Mouse (Mus musculus): ENCODE results near the gene Fads3.

The Fads3 gene

DNA sequence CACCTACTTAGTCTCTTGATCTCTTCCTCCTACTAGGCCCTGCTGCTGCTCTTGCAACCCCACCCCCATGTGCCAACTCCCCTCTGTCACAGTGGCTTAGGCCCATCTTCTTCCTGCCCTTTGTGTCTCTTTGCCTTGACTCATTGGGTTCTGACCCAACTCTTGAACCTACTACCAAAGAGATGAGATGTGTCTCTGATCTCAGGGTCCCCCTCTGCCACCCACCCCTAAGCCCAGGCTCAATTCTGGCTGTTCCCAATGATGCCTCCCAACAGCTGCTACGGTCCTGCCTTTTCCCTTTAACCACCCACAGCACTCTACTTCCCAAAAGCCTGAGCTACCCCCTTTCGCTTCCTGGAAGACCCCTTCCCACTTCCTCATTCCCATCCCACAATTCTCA is 19.4 kb upstream of the Fads3 start:
- DNase-seq (ENCODE audit: low spot score): no peak

DNA sequence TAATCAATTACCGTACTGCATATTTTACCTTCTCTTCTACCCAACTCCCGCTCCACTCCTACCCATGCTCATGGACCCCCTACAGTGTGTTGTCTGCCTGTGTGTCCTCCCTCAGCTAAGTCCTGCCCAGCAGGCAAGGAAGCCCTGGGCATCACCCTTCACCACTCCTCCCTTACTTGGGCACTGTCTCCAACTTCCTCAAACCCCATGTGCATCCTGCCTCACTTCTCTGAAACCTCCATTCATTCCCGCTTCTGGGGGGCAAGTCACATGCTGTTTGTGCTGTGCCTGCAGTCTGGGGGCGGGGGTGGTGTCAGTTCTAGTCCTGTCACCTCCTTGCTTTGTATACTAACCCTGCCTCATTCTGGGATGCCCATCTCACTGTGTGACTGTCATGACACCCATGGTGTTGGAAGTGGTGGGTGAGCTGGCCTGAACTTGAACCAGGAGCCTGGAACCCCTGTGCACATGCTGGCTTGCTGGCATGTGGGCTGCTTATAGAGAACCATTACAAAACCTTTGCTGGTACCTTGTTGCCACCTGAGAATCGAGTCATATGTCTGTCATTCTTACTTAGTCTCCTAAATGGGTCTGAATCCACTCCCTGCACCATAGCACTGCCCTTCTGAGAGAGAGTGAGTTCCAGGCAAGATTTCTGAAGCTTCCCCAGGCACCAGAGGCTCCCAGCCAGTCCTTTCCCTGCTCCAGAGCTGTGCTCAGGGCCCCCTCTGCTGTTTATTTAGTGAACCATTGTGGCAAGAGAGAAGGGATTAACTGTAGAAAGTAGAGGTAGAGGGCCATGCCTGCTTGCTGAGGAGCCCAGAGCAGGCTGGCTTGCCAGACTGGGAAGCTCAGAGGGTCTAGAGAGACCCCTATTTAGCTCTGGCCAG is 18.7 kb upstream of the Fads3 start:
- DNase-seq (ENCODE audit: low spot score): peak; percentile 66

DNA sequence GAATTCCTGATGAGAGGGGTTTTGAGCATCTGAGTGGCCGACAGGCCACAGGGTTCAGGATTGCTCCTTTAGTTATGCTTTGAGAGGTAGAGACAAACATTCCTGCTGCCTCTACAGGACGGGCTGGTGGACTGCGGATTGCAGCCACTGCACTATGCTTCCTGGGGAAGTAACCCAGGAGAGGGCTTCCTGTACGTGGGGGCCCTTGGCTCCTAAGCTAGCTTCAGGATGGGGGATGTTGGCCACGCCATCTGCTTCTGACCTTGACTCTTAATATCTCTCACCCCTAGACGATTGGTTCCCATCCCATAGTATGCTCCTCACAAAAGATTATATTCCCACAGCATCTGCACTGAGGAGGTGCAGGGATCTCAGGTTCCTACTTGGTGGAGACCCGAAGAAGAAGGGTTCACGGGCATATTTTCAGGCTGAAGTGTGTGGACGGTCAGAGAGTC is 18.0 kb upstream of the Fads3 start:
- DNase-seq (ENCODE audit: low spot score): no peak

DNA sequence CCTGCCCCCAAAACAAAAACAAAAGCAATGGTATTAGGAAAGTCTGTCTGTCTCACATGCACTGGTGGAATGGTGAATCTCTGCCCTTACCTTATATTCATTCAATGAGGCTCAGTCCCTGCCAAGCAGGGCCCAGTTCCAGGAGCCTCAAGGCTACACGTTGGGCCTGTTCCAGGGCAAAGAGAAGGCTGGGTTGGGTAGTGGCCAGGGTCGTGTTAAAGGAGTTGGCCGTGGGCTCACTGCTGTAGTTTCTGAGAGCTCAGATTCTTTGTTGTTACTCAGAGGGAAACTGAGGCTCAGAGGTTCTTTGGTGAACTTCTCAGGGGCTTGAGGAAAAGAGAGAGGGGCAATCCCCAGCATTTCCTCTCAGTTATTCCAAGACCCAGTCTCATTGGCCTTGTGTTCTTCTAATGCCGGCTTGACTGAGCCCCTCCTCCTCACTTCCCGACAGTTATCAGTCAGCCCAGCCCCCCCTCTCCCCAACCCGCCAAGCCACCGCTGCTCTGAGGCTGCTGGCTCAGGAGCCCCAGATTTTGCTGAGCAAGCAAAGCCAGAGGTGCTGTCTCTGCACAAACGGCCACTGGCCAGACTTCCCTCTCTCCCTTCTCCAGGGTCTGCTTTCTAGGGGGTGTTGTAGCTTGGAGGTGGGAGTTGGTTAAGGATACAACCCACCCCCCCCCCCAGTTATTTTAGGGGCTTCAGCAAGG is 16.0 kb upstream of the Fads3 start:
- peak; percentile 87 for DNase-seq (ENCODE audit: low spot score)

DNA sequence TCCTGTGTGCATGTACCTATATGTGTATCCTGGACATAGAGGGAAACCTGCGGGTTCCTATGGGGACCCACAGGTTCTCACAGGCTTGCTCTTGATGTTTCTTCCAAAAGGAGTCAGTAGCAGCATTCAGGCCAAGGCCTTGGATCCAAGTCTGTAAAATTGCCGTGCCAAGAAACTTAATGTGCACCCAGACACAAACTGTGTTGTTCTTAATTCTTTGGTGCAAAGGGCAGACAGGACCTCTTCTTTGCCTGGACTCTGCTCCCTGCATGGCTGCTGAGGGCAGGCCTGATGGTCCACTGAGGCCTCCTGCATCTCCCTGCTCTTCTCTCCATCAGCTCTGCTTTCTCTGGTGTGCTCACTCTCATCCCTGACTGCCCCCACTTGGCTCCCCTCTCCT is 11.6 kb upstream of the Fads3 start:
- DNase-seq (ENCODE audit: low spot score): no peak

DNA sequence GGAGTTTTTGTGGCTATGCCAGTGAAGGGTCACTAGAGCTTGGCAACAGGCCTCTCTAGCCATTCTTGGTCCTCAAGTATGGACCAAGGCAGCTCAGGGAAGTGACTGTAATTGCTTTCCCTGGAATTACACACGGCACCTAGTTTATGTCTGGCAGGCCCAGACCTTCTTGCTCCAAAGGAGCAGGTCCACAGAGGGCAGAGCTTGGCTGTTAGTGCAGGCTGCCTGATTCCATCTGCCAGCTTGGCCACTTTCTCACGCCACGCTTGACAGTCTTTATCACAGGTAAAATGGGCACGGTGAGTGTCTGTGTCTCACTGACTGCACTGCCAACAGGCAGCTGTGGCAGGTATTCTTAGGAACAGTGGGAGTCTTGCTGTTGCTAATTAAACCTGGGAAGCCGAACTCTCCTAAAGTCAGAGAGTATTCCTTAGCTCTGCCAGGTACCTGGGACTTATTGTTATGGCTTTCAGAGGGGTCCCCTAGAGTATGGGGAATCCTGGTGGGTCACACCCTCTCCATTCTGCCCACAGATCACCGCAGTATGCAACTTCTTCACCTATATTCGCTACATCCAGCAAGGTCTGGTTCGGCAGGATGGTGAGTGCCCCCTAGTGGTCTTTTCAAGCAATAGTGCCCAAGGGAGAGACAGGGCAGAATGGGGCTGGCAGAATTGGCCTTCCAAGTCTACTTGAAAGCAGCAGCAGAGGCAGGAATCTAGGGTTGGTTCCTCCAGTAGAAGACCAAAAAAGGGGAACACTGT is 8.0 kb upstream of the Fads3 start:
- DNase-seq (ENCODE audit: low spot score): no peak

DNA sequence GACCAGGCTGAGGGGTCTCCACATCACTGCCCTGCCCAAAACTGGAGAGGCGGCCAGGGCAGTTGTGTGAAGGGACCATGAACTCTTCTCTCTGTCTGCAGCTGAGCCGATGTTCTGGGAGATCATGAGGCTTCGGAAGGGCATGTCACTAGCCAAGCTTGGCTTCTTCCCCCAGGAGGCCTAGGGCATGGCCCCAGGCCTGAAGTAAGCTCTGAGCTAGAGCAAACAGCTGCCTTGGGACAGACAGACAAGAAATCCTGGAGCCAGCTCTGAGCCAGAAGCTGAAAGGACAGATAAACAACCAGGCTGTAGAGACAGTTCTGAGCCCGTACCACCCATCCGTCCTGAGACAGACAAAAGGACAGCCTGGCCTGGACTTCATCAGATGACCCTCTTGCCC is 7.0 kb upstream of the Fads3 start:
- DNase-seq (ENCODE audit: low spot score): no peak

DNA sequence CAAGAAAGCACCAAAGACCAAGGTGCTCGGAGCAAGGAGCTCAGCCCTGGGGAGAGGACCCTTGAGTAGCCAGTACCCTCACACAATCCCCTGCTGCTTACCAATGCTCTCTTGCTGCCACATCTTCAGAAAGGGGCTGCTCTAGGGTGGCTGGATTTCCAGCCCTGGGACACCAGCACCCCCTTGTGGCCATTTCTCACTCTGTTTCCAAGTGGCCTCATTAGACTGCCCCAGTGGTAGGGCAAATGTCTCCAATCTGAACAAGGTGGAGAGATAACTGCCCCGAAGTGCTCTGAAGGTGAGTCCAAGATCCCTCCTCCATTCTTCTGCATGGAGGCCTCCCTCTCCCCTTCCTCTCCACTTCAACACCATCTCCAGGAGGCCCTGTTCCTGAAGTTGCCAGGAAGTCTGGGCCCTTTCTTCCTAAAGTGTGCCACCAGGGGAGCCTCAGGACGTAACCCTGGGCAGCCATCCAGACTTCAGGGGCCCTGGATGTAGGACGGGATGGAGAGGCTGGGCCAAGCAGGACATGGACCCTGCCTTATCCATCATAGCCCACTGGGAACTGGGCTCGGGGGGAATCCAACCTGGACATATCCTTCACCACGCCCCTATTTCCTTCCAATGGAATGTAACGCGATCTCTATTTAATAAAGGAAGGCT is 6.5 kb upstream of the Fads3 start:
- peak; percentile 94 for DNase-seq (ENCODE audit: low spot score)

DNA sequence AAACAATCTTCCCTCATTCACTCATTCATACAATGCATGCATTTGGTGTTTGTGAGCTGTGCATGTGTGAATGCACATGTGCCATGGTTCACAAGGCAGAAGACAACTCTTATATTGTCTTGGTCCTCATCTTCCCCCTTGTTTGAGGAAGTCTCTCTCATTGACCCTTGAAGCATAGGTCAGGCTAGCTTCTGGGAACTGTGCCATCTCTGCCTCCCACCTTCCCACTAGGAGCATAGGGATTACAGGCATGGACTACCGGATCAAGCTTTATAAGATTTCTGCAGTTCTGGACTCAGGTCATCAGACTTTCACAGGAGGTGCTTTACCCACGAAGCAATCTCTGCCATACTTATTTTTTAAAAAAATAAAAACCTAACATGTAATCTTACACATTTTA is 3.8 kb upstream of the Fads3 start:
- DNase-seq (ENCODE audit: low spot score): no peak

DNA sequence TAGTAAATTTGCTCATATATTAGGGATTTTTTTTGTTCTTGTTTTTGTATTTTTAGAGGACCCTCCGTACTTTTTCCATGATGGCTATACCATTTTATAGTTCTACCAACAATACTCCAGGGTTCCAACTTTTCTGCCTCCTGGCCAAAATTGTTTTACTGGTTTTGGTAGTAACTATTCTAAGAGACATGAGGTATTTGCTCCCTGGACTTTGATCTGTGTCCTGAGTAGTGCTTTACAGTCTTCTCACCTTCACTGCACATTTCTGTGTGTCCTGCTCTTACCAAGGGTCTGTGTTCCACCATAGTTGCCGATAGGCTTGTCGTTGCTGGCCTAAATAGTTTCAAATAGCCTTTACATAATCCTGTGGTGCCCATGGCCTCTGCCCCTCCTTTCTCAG is 3.0 kb upstream of the Fads3 start:
- no peak for DNase-seq (ENCODE audit: low spot score)

DNA sequence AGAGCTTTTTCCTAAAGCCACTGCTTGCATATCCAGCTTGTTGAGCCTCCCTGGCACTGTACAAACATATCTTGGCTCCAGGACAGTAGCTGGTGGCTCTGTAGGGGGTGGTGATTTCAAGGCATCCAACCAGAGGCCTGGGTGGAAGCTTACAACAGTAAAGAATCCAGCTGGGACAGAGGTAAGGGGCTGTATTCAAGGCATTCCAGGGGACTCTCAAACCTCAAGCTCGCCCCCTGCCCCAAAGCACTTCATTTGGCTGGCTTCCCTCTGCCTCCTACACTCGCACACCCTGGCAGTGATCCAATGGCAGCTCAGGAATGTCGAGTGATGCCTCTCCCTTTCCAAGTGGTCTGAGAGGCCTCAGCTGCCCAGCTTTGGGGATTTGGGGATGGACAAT is 2.5 kb upstream of the Fads3 start:
- peak; percentile 72 for DNase-seq (ENCODE audit: low spot score)

DNA sequence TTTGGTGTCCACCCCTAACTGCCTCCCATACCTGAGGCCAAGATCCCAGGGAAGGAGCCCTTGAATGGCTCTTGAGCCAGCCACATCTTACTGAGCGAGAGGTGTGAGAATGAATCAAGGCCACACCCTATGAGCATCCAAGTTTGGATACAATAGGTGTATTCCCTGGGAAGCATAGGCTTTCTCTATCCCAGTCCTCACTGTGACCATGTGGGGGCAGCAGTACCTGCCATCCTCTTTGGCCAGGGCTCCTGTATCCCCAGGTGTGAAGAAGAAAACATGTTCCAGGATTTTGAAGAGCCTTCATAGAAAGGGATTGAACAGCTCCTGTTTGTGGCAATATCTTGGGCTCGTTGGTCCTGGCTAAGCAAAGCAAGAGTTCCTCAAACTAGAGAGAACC is 1.8 kb upstream of the Fads3 start:
- no peak for DNase-seq (ENCODE audit: low spot score)

DNA sequence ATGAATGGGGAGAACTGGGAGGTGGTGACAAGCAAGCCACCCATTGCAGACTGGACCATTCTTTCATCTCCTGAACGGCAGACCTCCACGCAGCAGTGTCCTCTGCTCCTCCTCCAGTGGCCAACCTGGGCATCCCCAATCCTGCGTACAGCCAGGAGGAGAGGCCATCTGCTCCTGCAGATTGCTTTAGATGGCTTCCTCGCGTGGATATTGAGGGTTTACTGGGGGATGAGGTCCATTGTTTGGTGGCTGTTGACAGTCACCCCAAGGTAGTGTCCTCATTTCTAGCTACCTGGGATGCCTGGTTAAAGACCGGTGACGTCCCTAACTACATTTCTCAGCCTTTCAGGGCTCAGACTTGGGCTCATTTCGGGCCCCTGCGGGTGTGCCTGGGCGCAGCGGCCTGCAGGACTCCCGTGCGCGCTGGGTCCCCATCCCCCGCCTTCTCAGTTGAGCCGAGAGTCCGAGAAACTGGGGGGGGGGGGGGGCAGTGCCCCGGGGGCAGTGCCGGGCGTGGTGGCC is 442 bp upstream of the Fads3 start:
- DNase-seq (ENCODE audit: low spot score): no peak

DNA sequence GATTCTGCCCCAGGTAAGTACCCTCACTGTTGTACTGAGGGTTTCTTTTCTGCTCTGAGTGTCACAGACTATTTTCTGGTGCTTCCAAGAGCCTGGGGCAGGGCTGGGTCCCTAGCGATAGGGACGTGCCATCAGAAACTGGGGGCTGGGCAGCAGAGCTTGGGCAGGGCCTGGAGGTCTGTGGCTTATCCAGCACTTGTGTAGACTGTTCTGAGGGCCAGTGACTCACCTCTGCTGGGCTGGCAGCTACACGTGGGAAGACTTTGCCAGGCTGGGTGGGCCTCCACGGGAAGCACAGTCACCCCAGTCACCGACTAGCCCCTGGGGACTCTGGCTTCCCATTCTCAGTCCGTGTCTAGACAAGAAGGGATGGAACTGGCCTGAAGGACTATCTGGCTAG is 863 bp downstream of the Fads3 start:
- DNase-seq (ENCODE audit: low spot score): no peak

DNA sequence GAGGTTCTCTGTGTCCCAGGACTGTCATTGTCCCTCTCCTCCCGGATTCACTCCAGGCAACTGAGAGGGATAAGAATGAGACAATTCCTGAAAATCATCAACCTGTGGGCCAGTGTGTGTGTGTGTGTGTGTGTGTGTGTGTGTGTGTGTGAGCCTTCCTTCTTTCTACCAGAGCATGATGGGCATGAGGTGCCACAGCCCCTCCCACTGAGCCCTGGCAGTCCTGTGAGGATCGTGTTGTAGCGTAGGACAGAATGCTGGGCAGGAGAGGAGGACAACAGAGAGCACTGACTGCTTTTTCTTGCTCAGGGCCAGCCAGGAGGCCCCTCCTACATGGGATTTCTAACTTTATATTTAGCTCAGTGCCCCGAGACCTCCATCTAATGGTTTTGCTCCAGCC is 1.4 kb downstream of the Fads3 start:
- no peak for DNase-seq (ENCODE audit: low spot score)

DNA sequence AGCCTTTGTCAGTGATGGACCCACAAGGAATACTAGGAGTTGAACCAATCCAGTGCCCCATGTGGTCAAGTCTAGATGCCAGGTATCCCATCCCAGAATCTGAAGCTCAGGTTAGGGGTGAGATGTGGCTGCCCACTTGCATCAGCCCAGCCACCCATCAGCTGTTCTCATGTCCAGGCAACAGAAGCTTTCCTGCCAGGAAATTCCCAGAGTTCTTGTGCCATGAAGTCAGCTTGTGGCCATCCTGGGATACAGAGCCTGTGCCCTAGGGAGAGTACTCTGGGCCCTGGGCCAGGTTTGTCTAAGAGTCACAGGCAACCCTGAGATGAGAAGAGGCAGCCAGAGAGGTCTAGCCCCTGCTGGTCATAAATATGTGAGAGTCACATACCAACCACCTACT is 2.3 kb downstream of the Fads3 start:
- DNase-seq (ENCODE audit: low spot score): no peak

DNA sequence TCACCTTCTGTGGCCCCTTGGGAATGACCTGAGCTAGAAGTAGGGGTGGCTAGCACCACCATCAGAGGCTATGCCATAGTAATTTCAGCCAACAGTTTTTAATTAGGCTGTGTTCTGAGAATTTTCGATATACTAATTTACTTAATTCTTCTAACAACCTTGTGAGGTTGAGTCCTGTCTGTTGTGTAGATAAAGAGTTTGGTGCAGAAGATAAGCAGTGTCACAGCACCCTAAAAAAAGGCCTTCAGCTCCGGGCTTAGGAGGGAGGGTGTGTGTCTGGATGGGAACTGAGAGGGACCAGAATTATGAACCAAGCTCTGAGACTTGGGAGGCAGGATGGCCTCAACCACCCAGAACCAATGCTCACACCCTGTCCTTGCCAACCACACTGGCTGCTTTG is 4.3 kb downstream of the Fads3 start:
- DNase-seq (ENCODE audit: low spot score): no peak

DNA sequence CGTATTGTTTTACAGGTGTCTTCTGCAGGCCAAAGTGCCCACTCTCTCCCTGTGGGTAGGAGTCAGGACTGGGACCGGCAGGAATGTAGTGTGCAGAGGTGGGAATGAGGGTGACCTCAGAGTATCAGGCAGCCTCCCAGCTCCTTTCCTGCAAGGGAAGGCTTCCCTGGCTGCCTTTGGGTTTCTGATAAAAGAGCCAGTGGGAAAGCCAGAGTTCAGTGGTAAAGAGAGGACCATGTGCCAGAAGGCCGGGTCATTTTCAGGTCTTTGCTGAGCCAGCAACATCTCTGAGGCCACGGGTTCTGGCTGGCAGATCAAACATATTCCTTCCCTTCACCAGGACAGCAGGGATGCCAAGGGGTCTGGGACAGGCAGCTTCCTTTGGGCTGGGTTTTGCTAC is 5.0 kb downstream of the Fads3 start:
- no peak for DNase-seq (ENCODE audit: low spot score)

DNA sequence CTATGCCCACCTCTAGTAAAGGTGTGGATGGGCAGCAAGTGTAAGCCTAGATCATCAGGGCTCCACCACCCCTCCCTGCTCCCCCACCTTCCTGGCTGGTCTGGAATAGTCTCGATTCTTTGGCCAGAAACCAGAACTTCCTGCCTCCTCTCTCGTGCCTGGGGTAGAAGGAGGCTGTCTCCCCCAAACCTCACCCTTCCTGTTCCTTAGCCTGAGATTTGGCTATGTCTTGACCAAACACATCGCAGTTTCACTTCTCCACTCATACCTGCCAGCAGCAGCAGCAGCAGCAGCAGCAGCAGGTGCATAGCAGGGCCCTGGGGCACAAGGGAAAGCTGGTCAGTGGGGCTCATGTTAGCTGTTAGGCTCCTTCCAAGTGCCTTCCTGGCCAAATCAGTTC is 5.6 kb downstream of the Fads3 start:
- DNase-seq (ENCODE audit: low spot score): no peak

DNA sequence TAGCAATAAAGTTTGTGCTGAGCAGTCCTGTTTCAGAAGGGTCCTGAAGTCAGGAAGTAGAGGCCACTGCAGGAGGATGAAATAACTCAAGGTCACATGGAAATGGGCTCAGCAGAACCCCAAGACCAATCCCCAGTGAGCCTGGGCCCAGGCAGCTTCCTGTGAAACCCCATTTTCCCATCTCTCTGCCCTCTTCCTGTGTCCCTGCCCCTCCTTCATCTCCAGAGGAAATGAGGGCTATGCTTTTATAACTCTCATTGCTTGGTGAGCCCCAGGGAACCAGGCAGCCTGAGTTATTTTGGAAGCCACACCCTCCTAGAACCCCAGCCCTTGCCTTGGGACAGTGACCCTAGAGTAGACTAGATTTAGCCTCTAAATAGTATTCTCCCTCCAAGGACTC is 8.2 kb downstream of the Fads3 start:
- no peak for DNase-seq (ENCODE audit: low spot score)

DNA sequence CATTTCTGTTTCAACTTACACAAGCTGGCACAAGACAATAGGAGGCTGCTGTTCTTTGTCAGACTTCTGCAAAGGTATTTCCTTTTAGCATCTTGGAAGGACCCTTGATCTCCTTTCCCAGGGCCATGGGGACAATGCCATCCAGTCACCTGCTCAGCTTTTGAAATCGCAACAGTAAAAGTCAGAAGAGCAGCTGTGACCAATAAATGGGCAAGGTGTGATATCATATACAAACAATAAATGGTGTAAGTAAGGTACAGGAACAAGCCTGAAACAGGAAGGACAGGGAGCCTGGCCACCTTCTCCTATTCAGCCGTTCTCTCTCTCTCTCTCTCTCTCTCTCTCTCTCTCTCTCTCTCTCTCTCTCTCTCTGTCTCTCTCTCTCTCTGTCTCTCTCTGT is 9.1 kb downstream of the Fads3 start:
- DNase-seq (ENCODE audit: low spot score): no peak

DNA sequence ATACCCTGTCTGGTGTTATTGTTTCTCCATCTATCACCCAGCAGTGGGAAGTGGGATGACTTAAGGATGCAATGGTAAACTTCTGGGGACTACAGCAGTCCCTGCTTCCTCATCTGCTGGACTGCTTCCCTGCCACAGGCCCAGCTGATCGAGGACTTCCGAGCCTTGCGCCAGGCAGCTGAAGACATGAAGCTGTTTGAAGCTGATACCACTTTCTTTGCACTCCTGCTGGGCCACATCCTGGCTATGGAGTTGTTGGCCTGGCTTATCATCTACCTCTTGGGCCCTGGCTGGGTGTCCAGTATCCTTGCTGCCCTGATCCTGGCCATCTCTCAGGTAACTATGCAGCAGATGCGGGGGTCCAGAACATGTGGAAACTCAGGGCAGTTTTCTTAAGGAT is 11.3 kb downstream of the Fads3 start:
- no peak for DNase-seq (ENCODE audit: low spot score)

All from testis, postnatal 10 days (tissue).